Mouse (Mus musculus): ENCODE measurements around the gene Olfr1174-ps. TPM values are rescaled to one million over a fixed set of nuclear protein-coding genes. Genes with fewer than 3 reads are reported as not detected.

The Olfr1174-ps gene
- polyA plus RNA-seq (2012; ENCODE audit: insufficient read depth, low replicate concordance), result not detected in 2 replicates

GRCm38 (mm10) chr2:88315035-88315434 lies at the start of gene Olfr1174-ps:
Gene Olfr1174-ps, minus strand, starts transcription at chr2:88315135.
- Histone ChIP-seq H3K9me3 (no peaks in the 10 kb centered on the region), H3K4me1 (no peaks in the 10 kb centered on the region), H3K36me3 (replicated peaks; ENCODE audit: low read length) (no peaks in the 10 kb centered on the region), H3K4me3 (replicated peaks) (no peak within 1 kb of the TSS), H3K27me3 (replicated peaks) (no peaks in the 10 kb centered on the region)
- TF ChIP-seq FLI1 (IDR thresholded peaks at IDR 0.05; ENCODE audit: low read length), result no peak
- no peak for TF ChIP-seq GATA1 (IDR thresholded peaks at IDR 0.05; ENCODE audit: borderline replicate concordance, low read length)

- Histone ChIP-seq H3K4me3 (replicated peaks) (no peak overlapping the region), H3K4me1 (no peaks in the 10 kb centered on the region), H3K27me3 (replicated peaks) (no peaks in the 10 kb centered on the region), H3K36me3 (replicated peaks; ENCODE audit: low read length) (no peaks in the 10 kb centered on the region), H3K9me3 (no peaks in the 10 kb centered on the region)
- no peak for TF ChIP-seq GATA1 (IDR thresholded peaks at IDR 0.05; ENCODE audit: borderline replicate concordance, low read length)
- no peak for TF ChIP-seq FLI1 (IDR thresholded peaks at IDR 0.05; ENCODE audit: low read length)
Measured at GRCm38 (mm10) chr2:88356304-88356703, 41.4 kb upstream of the Olfr1174-ps start.

- Histone ChIP-seq H3K9me3 (no peaks in the 10 kb centered on the region), H3K36me3 (replicated peaks; ENCODE audit: low read length) (no peaks in the 10 kb centered on the region), H3K27me3 (replicated peaks) (no peaks in the 10 kb centered on the region), H3K4me3 (replicated peaks) (no peak within 1 kb of the TSS), H3K4me1 (no peaks in the 10 kb centered on the region)
- TF ChIP-seq FLI1 (IDR thresholded peaks at IDR 0.05; ENCODE audit: low read length), result no peak
- no peak for TF ChIP-seq GATA1 (IDR thresholded peaks at IDR 0.05; ENCODE audit: borderline replicate concordance, low read length)
Measured at GRCm38 (mm10) chr2:88346392-88346791, 31.5 kb upstream of the Olfr1174-ps start, which contains the start of gene Olfr1177-ps. Gene Olfr1177-ps, minus strand, starts transcription at chr2:88346492.

- TF ChIP-seq GATA1 (IDR thresholded peaks at IDR 0.05; ENCODE audit: borderline replicate concordance, low read length) (no peak), FLI1 (IDR thresholded peaks at IDR 0.05; ENCODE audit: low read length) (no peak)
- H3K4me1 ChIP-seq, result no peaks in the 10 kb centered on the region
- H3K9me3 ChIP-seq, result no peaks in the 10 kb centered on the region
- H3K4me3 ChIP-seq (replicated peaks), result no peak within 1 kb of the TSS
- H3K36me3 ChIP-seq (replicated peaks; ENCODE audit: low read length), result no peaks in the 10 kb centered on the region
- no peaks in the 10 kb centered on the region for H3K27me3 ChIP-seq (replicated peaks)
Measured at GRCm38 (mm10) chr2:88336421-88336820, 21.5 kb upstream of the Olfr1174-ps start, which contains the start of gene Olfr1176. Gene Olfr1176, plus strand, starts transcription at chr2:88336721.

- no peaks in the 10 kb centered on the region for H3K36me3 ChIP-seq (replicated peaks; ENCODE audit: low read length)
- TF ChIP-seq FLI1 (IDR thresholded peaks at IDR 0.05; ENCODE audit: low read length) (no peak), GATA1 (IDR thresholded peaks at IDR 0.05; ENCODE audit: borderline replicate concordance, low read length) (no peak)
- no peaks in the 10 kb centered on the region; the same call in 1 of the 2 replicates for H3K9me3 ChIP-seq
- H3K4me3 ChIP-seq (replicated peaks), result no peak within 1 kb of the TSS
- H3K4me1 ChIP-seq, result no peaks in the 10 kb centered on the region
- H3K27me3 ChIP-seq (replicated peaks), result no peaks in the 10 kb centered on the region
Measured at GRCm38 (mm10) chr2:88327115-88327514, 12.2 kb upstream of the Olfr1174-ps start, which contains the start of gene Olfr1175-ps. Gene Olfr1175-ps, minus strand, starts transcription at chr2:88327215.

GRCm38 (mm10) chr2:88279775-88280174 lies 35.2 kb downstream of the Olfr1174-ps start, which contains the start of gene Olfr1173:
Gene Olfr1173, minus strand, starts transcription at chr2:88279875.
- Histone ChIP-seq H3K9me3 (no peaks in the 10 kb centered on the region), H3K4me3 (replicated peaks) (no peak within 1 kb of the TSS), H3K27me3 (replicated peaks) (no peaks in the 10 kb centered on the region), H3K4me1 (no peaks in the 10 kb centered on the region), H3K36me3 (replicated peaks; ENCODE audit: low read length) (no peaks in the 10 kb centered on the region)
- no peak for TF ChIP-seq FLI1 (IDR thresholded peaks at IDR 0.05; ENCODE audit: low read length)
- TF ChIP-seq GATA1 (IDR thresholded peaks at IDR 0.05; ENCODE audit: borderline replicate concordance, low read length), result no peak

Other genes with a start within 250 kb of the Olfr1174-ps start
- gene Olfr1163, start 243.3 kb downstream of the Olfr1174-ps start, polyA plus RNA-seq (2012; ENCODE audit: insufficient read depth, low replicate concordance), result not detected in 2 replicates
- gene Olfr1164, start 221.2 kb downstream of the Olfr1174-ps start, polyA plus RNA-seq (2012; ENCODE audit: insufficient read depth, low replicate concordance), result not detected in 2 replicates
- gene Olfr1166, start 186.9 kb downstream of the Olfr1174-ps start, polyA plus RNA-seq (2012; ENCODE audit: insufficient read depth, low replicate concordance), result not detected in 2 replicates
- not detected in 2 replicates for gene Olfr1167, start 159.9 kb downstream of the Olfr1174-ps start, polyA plus RNA-seq (2012; ENCODE audit: insufficient read depth, low replicate concordance)
- gene Olfr1168, start 133.3 kb downstream of the Olfr1174-ps start, polyA plus RNA-seq (2012; ENCODE audit: insufficient read depth, low replicate concordance), result not detected in 2 replicates
- not detected in 2 replicates for gene Olfr1170, start 86.8 kb downstream of the Olfr1174-ps start, polyA plus RNA-seq (2012; ENCODE audit: insufficient read depth, low replicate concordance)
- not detected in 2 replicates for gene Olfr1173, start 35.3 kb downstream of the Olfr1174-ps start, polyA plus RNA-seq (2012; ENCODE audit: insufficient read depth, low replicate concordance)
- gene Olfr1175-ps, start 12.1 kb upstream of the Olfr1174-ps start, polyA plus RNA-seq (2012; ENCODE audit: insufficient read depth, low replicate concordance), result not detected in 2 replicates
- gene Olfr1176, start 21.6 kb upstream of the Olfr1174-ps start, polyA plus RNA-seq (2012; ENCODE audit: insufficient read depth, low replicate concordance), result not detected in 2 replicates
- gene Olfr1177-ps, start 31.4 kb upstream of the Olfr1174-ps start, polyA plus RNA-seq (2012; ENCODE audit: insufficient read depth, low replicate concordance), result not detected in 2 replicates
- 0.45 TPM in 1 of 2 replicates, not detected in the other for gene Olfr1178, start 71.9 kb upstream of the Olfr1174-ps start, polyA plus RNA-seq (2012; ENCODE audit: insufficient read depth, low replicate concordance)
- gene Olfr1179, start 91.3 kb upstream of the Olfr1174-ps start, polyA plus RNA-seq (2012; ENCODE audit: insufficient read depth, low replicate concordance), result not detected in 2 replicates
- not detected in 2 replicates for gene Olfr1180, start 104.0 kb upstream of the Olfr1174-ps start, polyA plus RNA-seq (2012; ENCODE audit: insufficient read depth, low replicate concordance)
- gene Olfr1181, start 111.0 kb upstream of the Olfr1174-ps start, polyA plus RNA-seq (2012; ENCODE audit: insufficient read depth, low replicate concordance), result not detected in 2 replicates
- gene Gm13757, start 134.0 kb upstream of the Olfr1174-ps start, polyA plus RNA-seq (2012; ENCODE audit: insufficient read depth, low replicate concordance), result not detected in 2 replicates
- not detected in 2 replicates for gene Olfr1183, start 139.7 kb upstream of the Olfr1174-ps start, polyA plus RNA-seq (2012; ENCODE audit: insufficient read depth, low replicate concordance)
- gene Olfr1184, start 168.5 kb upstream of the Olfr1174-ps start, polyA plus RNA-seq (2012; ENCODE audit: insufficient read depth, low replicate concordance), result not detected in 2 replicates
- gene Olfr1185-ps1, start 178.2 kb upstream of the Olfr1174-ps start, polyA plus RNA-seq (2012; ENCODE audit: insufficient read depth, low replicate concordance), result not detected in 2 replicates
- gene Olfr1186, start 203.4 kb upstream of the Olfr1174-ps start, polyA plus RNA-seq (2012; ENCODE audit: insufficient read depth, low replicate concordance), result not detected in 2 replicates
- gene Olfr1188, start 241.8 kb upstream of the Olfr1174-ps start, polyA plus RNA-seq (2012; ENCODE audit: insufficient read depth, low replicate concordance), result not detected in 2 replicates